Mouse (Mus musculus) cerebellum, adult 11-12 months (tissue): ENCODE data around the gene Hnf1b.

Experiments
- DNase-seq: peaks from one replicate; pipeline ENCODE4 v3.0.0; 2022

Hnf1b gene

GRCm38 (mm10) chr11:83854091-83854490, 4.2 kb downstream of the Hnf1b start:
- DNase-seq = no peak

- no peak for DNase-seq
Observed at GRCm38 (mm10) chr11:83854707-83855106, 4.8 kb downstream of the Hnf1b start.

DNA sequence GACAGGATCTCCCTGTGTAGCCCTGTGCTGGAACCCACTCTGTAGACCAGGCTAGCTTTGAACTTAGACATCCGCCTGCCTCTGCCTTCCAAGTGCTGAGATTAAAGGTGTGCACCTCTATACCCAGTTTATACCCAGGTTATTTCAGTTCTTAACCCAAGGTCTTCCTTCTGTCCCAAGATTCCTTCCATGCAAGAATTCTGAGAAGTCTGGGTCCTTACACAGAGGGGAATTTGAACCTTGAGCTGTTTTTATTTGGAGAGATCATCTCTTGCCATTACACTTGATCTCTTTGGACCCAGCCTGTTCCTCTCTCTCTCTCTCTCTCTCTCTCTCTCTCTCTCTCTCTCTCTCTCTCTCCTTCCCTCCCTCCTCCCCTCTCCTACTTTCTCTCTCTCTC, 7.4 kb downstream of the Hnf1b start:
- DNase-seq = no peak

GRCm38 (mm10) chr11:83865286-83865685, 15.4 kb downstream of the Hnf1b start:
- no peak for DNase-seq

GRCm38 (mm10) chr11:83867571-83867970, 17.7 kb downstream of the Hnf1b start:
- DNase-seq = no peak

- no peak for DNase-seq
Observed at GRCm38 (mm10) chr11:83869147-83869546, 19.3 kb downstream of the Hnf1b start.

GRCm38 (mm10) chr11:83869686-83870085, 19.8 kb downstream of the Hnf1b start:
- DNase-seq = no peak

GRCm38 (mm10) chr11:83871780-83872554, 22.1 kb downstream of the Hnf1b start:
- no peak for DNase-seq

DNA sequence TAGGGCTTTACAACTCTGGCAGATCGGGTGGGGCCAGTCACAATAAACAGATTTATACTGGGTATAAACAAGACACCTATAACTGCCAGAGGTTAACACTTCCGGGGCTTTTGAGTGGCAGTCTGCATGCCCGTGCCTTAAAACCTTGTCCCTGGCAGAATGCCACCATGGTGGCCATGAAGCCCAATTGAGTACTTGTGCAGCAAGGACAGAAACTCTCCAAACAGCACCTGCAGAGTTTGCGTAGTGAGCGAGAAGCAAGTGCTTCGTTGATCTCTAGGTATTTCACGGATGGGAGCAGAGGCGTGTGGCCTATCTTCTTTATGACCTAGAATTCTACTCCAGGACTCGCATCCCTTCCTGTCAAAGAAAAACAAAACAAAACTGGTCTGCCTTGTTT, 23.6 kb downstream of the Hnf1b start:
- no peak for DNase-seq

- DNase-seq = no peak
Observed at GRCm38 (mm10) chr11:83876630-83877029, 26.8 kb downstream of the Hnf1b start.

DNA sequence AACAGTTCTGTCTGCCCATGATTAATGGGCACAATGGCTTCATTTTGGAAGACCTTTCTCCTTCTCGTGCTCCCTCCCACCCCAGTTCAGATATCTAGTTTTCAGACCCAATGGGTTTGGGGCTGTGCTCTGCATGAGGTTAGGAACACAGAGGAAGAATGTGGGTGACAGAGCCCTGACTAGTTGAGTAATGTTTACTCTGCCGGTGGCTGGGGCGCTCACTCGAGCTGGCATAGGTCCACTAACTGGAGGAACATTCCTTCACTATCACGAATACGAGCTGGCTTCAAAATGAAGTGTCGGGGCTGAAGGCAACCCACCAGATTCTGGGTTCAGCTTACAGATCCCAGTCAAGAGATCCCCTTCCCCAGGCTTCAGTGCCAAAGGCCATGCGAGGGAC, 27.9 kb downstream of the Hnf1b start:
- DNase-seq = no peak

GRCm38 (mm10) chr11:83878417-83878952, 28.6 kb downstream of the Hnf1b start:
- DNase-seq = no peak

- no peak for DNase-seq
Observed at GRCm38 (mm10) chr11:83879130-83879529, 29.3 kb downstream of the Hnf1b start.

DNA sequence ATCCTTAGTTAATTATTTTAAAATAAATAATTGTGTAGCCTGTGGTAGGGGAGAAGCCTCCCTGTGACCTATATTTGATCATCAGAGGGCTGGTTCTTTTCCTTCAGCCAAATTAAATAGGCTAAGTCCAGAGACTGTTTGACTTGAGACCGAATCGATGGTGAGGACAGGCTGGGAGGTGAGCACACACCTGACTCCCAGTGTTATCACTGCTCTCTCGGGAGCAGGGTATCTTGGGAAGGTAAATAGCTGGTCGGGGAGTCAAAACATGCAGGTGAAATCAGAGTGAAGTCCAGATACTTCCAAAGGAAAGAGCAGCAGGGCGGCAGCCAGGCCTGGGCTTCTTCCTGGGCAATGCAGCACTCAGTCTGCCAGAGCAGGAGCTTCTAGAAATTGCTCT, 31.6 kb downstream of the Hnf1b start:
- DNase-seq = no peak

DNA sequence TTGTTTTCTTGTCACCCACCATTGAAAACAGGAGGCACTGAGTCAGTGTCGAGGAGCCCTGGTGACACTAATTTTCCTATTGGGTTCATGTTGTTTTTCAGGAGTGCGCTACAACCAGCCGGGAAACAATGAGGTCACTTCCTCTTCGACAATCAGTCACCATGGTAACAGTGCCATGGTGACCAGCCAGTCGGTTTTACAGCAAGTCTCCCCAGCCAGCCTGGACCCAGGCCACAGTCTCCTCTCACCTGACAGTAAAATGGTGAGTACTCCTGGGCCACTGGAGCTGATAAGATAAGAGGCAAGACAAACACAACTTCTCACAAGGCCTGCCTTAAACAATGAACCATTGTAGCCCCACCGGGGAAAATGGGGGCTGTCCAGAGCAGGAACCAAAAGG, 32.7 kb downstream of the Hnf1b start:
- DNase-seq = no peak

DNA sequence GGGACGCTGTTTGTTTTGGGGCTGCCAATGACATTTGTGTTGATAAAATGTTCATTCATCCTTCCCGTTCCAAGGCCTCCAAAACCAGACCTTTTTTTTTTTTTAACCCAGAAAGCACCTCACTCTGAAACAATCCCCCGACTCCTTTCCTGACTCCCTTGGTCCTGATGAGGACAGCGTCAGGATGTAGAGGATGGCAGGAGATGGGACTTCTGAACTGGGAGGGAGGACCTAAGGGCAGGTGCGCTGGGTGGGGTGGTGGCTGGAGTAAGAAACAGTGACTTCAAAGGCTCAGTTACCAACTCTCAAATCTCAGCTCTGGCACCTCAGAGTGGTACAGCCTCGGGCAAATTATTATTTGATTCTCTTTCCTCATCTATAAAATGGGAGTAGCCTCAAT, 33.2 kb downstream of the Hnf1b start:
- no peak for DNase-seq

DNA sequence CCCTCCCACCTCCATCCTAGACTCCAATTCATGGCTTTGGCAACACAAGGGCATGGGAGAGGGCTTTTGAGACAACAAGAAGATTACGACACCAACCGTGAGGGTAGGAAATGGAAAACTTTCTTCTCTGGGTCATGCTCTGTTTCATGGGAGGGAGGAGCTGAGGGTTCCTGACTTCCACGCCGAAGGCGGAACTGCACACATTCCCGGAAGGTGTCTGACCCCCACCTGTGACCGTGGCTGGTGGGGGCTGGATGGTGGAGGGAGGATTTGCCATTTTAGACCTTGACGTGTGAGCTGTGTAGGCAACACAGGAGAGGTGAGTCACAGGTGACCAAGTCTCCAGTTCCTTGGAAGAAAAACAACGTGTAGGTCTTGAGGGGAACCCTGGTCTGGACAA, 33.9 kb downstream of the Hnf1b start:
- no peak for DNase-seq

- no peak for DNase-seq
Observed at GRCm38 (mm10) chr11:83885175-83885574, 35.3 kb downstream of the Hnf1b start.

DNA sequence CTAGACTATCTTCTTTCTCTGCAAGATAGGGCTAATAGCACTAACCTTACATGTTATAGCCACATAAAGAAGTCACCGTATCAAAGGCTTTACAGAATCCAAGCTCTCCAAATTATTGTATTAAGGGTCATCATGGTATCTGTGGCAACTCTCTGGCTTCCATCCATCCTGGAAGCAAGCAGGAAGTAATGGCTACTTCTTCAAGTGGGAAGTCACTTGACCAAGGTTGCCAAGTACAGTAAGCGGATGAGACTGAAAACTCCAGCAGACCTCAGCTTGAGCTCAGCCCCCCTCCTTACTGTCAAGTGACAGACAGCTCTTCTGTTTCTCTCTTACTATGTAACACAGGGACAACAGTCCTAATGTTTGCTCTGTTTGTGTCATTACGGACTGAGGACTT, 36.9 kb downstream of the Hnf1b start:
- no peak for DNase-seq

DNA sequence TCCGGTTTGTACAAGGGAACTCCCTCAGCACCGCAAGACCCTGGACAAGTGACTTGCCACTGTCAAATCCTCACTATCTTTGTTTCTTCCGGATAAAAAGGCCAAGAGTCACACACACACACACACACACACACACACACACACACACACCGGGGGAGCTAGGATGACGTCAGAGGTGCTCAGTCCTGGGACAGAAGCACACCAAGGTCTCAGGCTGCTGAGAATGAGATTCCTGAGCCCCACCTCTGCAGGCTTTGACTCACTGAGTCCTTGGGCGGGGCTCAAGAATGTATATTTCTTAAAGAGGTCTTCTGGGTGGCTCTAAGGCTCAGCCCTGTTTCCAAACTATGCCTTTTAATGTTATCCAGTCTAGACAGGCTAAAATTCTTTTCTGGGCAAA, 41.5 kb downstream of the Hnf1b start:
- DNase-seq = no peak

DNA sequence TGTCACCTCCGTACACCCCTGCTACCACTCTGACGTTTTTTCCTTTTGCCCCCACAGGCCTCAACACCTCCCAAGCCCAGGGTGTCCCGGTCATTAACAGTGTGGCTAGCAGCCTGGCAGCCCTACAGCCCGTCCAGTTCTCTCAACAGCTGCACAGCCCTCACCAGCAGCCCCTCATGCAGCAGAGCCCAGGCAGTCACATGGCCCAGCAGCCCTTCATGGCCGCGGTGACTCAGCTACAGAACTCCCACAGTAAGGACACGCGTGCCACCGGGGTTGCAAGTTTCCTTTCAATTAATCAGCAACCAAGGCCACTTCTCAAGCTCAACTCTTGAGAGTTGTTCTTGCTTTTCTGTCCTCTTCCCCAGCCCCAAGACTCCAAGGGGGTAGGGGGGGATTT, 43.5 kb downstream of the Hnf1b start:
- no peak for DNase-seq

- DNase-seq = no peak
Observed at GRCm38 (mm10) chr11:83896430-83897410, 46.9 kb downstream of the Hnf1b start.

GRCm38 (mm10) chr11:83897569-83897968, 47.7 kb downstream of the Hnf1b start:
- no peak for DNase-seq

DNA sequence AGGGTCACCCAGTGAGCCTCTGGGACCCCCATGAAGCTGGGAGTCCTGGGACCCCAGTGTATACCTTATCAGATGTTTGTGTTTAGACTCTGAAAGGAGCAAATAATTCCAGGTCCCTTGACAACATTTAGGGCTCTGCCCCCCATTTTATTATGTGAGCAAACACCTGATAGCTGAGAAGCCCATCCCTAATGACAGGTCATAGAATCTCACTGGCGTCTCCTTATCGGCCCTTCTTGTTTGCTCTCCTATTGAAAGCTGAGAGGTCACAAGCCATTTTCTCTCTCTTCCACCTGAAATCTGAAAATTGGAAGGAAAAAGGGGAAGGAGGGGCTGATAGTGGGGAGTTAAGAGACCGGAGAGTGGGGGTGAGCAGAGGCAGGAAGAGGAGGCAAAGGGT, 52.9 kb downstream of the Hnf1b start:
- DNase-seq = no peak
